Mouse (Mus musculus): ENCODE measurements around the gene P4ha2. TPM values are rescaled to one million over a fixed set of nuclear protein-coding genes. Genes with fewer than 3 reads are reported as not detected.

Gene P4ha2
- total and polyA plus RNA-seq, 3 experiments, result 0.22 TPM; not detected in 2

DNA sequence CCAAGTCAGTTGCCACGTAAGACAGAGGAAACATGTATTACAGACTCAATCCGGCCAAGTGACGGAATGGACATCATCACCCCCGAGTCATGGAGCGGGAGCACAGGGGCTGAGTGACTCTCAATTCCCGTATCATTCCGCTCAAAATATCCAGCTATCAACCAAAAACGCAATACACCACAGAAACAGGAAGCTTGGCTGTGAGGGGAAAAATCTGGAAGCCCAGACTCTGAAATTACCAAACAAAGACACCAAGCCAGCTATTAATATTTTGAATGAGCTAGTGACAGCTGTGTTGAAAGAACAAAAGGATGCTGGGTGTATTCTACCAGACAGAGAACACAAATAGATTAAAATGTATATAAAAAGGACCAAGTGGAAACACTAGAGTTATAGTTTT, 57.7 kb downstream of the P4ha2 start:
- no peak for TF ChIP-seq CTCF (IDR thresholded peaks at IDR 0.05; ENCODE audit: low read depth, low read length)
- no peak for TF ChIP-seq TAL1 (conservative IDR thresholded peaks at IDR 0.05; ENCODE audit: low read depth, low read length)
- TF ChIP-seq GATA1 (IDR thresholded peaks at IDR 0.05; ENCODE audit: borderline replicate concordance, low read length), result no peak
- TF ChIP-seq GATA2 (IDR thresholded peaks at IDR 0.05; ENCODE audit: borderline replicate concordance, low read depth, low read length), result no peak
- no peak for TF ChIP-seq POLR2AphosphoS5 (IDR thresholded peaks at IDR 0.05; ENCODE audit: insufficient replicate concordance, low read depth, low read length)
- no peaks in the 10 kb centered on the region for H3K27me3 ChIP-seq (ENCODE audit: insufficient read depth, low read length)
- no peak for ATAC-seq (ENCODE audit: extremely low read depth, insufficient number of reproducible peaks, low FRiP score, poor library complexity, severe bottlenecking)
- no peak for DNase-seq (ENCODE audit: low spot score)
- H3K4me3 ChIP-seq (ENCODE audit: low read depth, low read length), result no peak overlapping the region
- no peaks in the 10 kb centered on the region for H3K9me3 ChIP-seq (replicated peaks)
- H3K4me1 ChIP-seq (ENCODE audit: insufficient read depth, low read depth, low read length), result no peaks in the 10 kb centered on the region
- H3K36me3 ChIP-seq (replicated peaks), result no peaks in the 10 kb centered on the region

DNA sequence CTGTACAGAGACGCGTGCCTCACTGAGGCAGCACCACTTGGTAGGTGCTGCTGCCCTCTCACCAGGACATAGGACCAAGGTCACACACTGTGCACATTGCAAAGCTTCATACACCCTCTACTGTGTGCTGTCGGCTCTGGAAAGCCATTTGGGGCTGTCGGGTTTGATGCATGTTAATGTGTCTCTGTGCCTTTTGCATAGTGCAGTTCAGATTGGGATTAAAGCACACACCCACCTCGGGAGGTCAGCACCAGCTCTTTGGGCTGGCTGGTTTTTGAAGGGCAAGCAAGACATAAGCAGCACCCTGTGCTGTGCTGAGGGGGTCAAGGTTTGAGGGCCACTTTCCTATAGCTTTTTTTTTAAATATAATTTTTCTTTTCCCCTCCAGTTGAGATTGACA, 60.5 kb downstream of the P4ha2 start:
- Histone ChIP-seq H3K4me3 (ENCODE audit: low read depth, low read length) (no peak overlapping the region), H3K4me1 (ENCODE audit: insufficient read depth, low read depth, low read length) (no peaks in the 10 kb centered on the region), H3K36me3 (replicated peaks) (no peaks in the 10 kb centered on the region), H3K9me3 (replicated peaks) (no peaks in the 10 kb centered on the region), H3K27me3 (ENCODE audit: insufficient read depth, low read length) (peaks cover 3% of the 10 kb centered on the region; the same call in 1 of the 2 replicates)
- DNase-seq (ENCODE audit: low spot score) (no peak), ATAC-seq (ENCODE audit: extremely low read depth, insufficient number of reproducible peaks, low FRiP score, poor library complexity, severe bottlenecking) (no peak)
- TF ChIP-seq GATA1 (IDR thresholded peaks at IDR 0.05; ENCODE audit: borderline replicate concordance, low read length) (no peak), CTCF (IDR thresholded peaks at IDR 0.05; ENCODE audit: low read depth, low read length) (no peak), POLR2AphosphoS5 (IDR thresholded peaks at IDR 0.05; ENCODE audit: insufficient replicate concordance, low read depth, low read length) (no peak), GATA2 (IDR thresholded peaks at IDR 0.05; ENCODE audit: borderline replicate concordance, low read depth, low read length) (no peak), TAL1 (conservative IDR thresholded peaks at IDR 0.05; ENCODE audit: low read depth, low read length) (no peak)

DNA sequence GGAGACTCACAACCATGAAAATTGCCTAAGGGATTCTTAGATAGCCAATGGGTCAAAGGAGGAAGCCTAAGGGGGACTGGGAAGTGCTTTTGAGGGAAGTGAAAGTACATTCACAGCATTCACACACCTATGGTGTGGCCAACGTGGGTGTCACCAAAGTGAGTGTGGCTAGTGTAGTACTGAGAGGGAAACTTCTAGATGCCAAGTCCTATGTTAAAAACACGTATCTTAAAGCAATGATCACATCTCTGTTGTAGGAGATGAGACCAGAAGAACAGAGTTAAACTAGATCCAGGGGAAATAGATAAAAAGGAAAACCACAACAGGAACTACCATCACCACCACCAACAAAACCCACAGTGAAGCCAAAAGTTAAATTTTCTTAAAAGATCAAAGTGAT, 61.0 kb downstream of the P4ha2 start:
- H3K27me3 ChIP-seq (ENCODE audit: insufficient read depth, low read length), result peaks cover 3% of the 10 kb centered on the region; the same call in 1 of the 2 replicates
- DNase-seq (ENCODE audit: low spot score), result no peak
- no peak for ATAC-seq (ENCODE audit: extremely low read depth, insufficient number of reproducible peaks, low FRiP score, poor library complexity, severe bottlenecking)
- H3K36me3 ChIP-seq (replicated peaks), result no peaks in the 10 kb centered on the region
- TF ChIP-seq GATA1 (IDR thresholded peaks at IDR 0.05; ENCODE audit: borderline replicate concordance, low read length), result no peak
- TF ChIP-seq TAL1 (conservative IDR thresholded peaks at IDR 0.05; ENCODE audit: low read depth, low read length), result no peak
- no peak for TF ChIP-seq POLR2AphosphoS5 (IDR thresholded peaks at IDR 0.05; ENCODE audit: insufficient replicate concordance, low read depth, low read length)
- no peak for TF ChIP-seq CTCF (IDR thresholded peaks at IDR 0.05; ENCODE audit: low read depth, low read length)
- TF ChIP-seq GATA2 (IDR thresholded peaks at IDR 0.05; ENCODE audit: borderline replicate concordance, low read depth, low read length), result no peak
- no peak overlapping the region for H3K4me3 ChIP-seq (ENCODE audit: low read depth, low read length)
- no peaks in the 10 kb centered on the region for H3K9me3 ChIP-seq (replicated peaks)
- no peaks in the 10 kb centered on the region for H3K4me1 ChIP-seq (ENCODE audit: insufficient read depth, low read depth, low read length)

DNA sequence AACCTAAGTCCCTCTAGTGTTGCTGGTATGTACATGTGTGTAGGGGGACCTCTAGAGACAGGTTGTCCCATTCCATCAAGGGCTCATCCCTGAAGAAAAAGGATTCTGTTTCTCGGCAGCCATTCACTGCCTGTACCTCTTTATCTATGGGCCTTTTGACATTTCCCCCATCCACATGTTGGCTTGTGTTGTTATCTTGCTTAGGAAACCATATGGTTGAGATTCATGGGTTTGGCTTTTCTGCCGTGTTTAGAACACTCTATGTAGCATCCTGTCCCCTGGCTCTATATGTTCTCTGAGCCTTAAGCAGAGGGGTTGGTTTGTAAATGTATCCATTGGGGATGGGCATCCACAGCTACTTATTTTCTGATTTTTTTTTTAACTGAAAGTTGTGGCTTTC, 61.6 kb downstream of the P4ha2 start:
- ATAC-seq (ENCODE audit: extremely low read depth, insufficient number of reproducible peaks, low FRiP score, poor library complexity, severe bottlenecking), result no peak
- Histone ChIP-seq H3K4me3 (ENCODE audit: low read depth, low read length) (no peak overlapping the region), H3K4me1 (ENCODE audit: insufficient read depth, low read depth, low read length) (no peaks in the 10 kb centered on the region), H3K9me3 (replicated peaks) (no peaks in the 10 kb centered on the region), H3K36me3 (replicated peaks) (no peaks in the 10 kb centered on the region), H3K27me3 (ENCODE audit: insufficient read depth, low read length) (peaks cover 3% of the 10 kb centered on the region; the same call in 1 of the 2 replicates)
- no peak for DNase-seq (ENCODE audit: low spot score)
- TF ChIP-seq GATA1 (IDR thresholded peaks at IDR 0.05; ENCODE audit: borderline replicate concordance, low read length) (no peak), CTCF (IDR thresholded peaks at IDR 0.05; ENCODE audit: low read depth, low read length) (no peak), POLR2AphosphoS5 (IDR thresholded peaks at IDR 0.05; ENCODE audit: insufficient replicate concordance, low read depth, low read length) (no peak), TAL1 (conservative IDR thresholded peaks at IDR 0.05; ENCODE audit: low read depth, low read length) (no peak), GATA2 (IDR thresholded peaks at IDR 0.05; ENCODE audit: borderline replicate concordance, low read depth, low read length) (no peak)

DNA sequence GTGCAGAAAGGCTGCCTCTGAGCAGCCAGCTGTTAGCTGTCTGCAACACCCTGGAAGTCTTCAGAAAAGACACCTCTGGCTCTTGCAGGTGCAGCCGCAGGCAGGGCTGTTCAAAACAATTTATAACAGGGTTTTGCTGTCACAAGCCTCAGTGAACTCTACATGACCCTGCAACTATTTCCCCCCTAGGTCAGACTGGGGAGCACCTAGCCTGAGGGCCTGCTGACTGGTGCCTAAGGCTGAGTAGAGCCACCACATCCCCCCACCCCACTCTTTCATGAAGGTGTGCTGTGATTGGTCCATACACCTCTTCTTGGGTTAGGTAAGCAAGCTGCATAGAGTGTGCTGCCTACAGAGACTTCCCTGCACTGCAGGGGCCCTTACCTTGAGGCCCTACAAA, 63.1 kb downstream of the P4ha2 start:
- H3K36me3 ChIP-seq (replicated peaks), result no peaks in the 10 kb centered on the region
- H3K9me3 ChIP-seq (replicated peaks), result no peaks in the 10 kb centered on the region
- H3K27me3 ChIP-seq (ENCODE audit: insufficient read depth, low read length), result peaks cover 3% of the 10 kb centered on the region; the same call in 1 of the 2 replicates
- DNase-seq (ENCODE audit: low spot score), result no peak
- no peaks in the 10 kb centered on the region for H3K4me1 ChIP-seq (ENCODE audit: insufficient read depth, low read depth, low read length)
- H3K4me3 ChIP-seq (ENCODE audit: low read depth, low read length), result no peak overlapping the region
- no peak for ATAC-seq (ENCODE audit: extremely low read depth, insufficient number of reproducible peaks, low FRiP score, poor library complexity, severe bottlenecking)
- TF ChIP-seq POLR2AphosphoS5 (IDR thresholded peaks at IDR 0.05; ENCODE audit: insufficient replicate concordance, low read depth, low read length), result no peak
- TF ChIP-seq TAL1 (conservative IDR thresholded peaks at IDR 0.05; ENCODE audit: low read depth, low read length), result no peak
- TF ChIP-seq GATA2 (IDR thresholded peaks at IDR 0.05; ENCODE audit: borderline replicate concordance, low read depth, low read length), result no peak
- no peak for TF ChIP-seq CTCF (IDR thresholded peaks at IDR 0.05; ENCODE audit: low read depth, low read length)
- no peak for TF ChIP-seq GATA1 (IDR thresholded peaks at IDR 0.05; ENCODE audit: borderline replicate concordance, low read length)

DNA sequence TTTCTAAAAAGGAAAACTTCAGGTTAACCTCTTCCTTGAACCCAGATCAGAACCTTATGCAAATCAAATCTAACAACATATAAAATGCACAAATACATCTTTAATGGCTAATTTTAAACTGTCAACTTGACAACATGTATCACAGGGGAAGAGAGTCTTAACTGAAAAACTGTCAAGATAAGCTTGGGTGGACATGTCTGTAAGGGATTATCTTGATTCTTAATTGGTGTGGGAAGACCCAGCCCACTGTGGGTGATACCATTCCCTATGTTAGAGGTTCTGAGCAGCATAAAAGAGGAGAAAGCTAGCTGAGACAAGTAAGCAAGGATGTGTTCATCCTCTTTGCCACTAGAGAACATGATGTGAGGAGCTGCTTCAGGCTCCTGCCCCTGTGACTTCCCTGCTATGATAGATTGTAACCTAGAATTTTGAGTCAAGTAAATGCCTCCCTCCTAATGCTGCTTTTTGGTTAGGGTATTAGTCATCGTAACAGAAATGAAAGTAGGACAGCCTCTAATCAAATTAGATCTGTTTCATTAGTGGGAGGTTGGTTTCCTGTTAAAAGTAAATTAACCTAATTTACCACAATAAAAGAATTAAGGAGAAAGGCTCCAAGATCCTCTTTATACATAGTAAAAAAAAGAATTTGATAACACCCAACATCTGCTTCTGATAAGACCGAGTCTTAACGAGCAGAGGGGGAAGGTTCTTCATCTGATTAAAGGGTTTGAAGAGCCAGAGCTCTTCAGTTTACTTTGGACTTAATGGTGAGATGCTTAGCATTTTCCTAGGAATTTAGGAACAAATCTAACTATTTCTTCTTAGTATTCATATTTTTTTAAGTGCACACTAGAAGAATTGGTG, 69.8 kb downstream of the P4ha2 start:
- no peak for DNase-seq (ENCODE audit: low spot score)
- no peak for ATAC-seq (ENCODE audit: extremely low read depth, insufficient number of reproducible peaks, low FRiP score, poor library complexity, severe bottlenecking)
- no peaks in the 10 kb centered on the region for H3K36me3 ChIP-seq (replicated peaks)
- TF ChIP-seq CTCF (IDR thresholded peaks at IDR 0.05; ENCODE audit: low read depth, low read length), result no peak
- TF ChIP-seq POLR2AphosphoS5 (IDR thresholded peaks at IDR 0.05; ENCODE audit: insufficient replicate concordance, low read depth, low read length), result no peak
- TF ChIP-seq TAL1 (conservative IDR thresholded peaks at IDR 0.05; ENCODE audit: low read depth, low read length), result no peak
- TF ChIP-seq GATA1 (IDR thresholded peaks at IDR 0.05; ENCODE audit: borderline replicate concordance, low read length), result no peak
- no peak for TF ChIP-seq GATA2 (IDR thresholded peaks at IDR 0.05; ENCODE audit: borderline replicate concordance, low read depth, low read length)
- no peak overlapping the region for H3K4me3 ChIP-seq (ENCODE audit: low read depth, low read length)
- no peaks in the 10 kb centered on the region for H3K4me1 ChIP-seq (ENCODE audit: insufficient read depth, low read depth, low read length)
- H3K9me3 ChIP-seq (replicated peaks), result no peaks in the 10 kb centered on the region
- H3K27me3 ChIP-seq (ENCODE audit: insufficient read depth, low read length), result no peaks in the 10 kb centered on the region
